Comparison of ENCODE assay signal across 9 mouse cellular contexts in genomic region chr2:35349184-35349583, GRCm38 (mm10). TPM values are rescaled to one million over a fixed set of nuclear protein-coding genes. Genes with fewer than 3 reads are reported as not detected.
A peak's percentile ranks its signal among the peaks of the same experiment; 100 is the strongest.
DNase-seq lines count a peak whose midpoint lies in the region; ATAC-seq lines count a peak whose summit lies in the region.
"Had no signal": no experiment of that assay in that cellular context is flagged by ENCODE, and none has a peak within 500 bp of the region (broad histone marks: within the 10 kb centered on the region; RNA-seq: fewer than 3 reads in every experiment).

No protein-coding gene starts in this region.

- no peak overlapping the region for H3K4me2 ChIP-seq in liver, embryonic 15.5 days

- H3K4me1 ChIP-seq in liver, embryonic 15.5 days (replicated peaks) = peaks cover 13% of the 10 kb centered on the region

- no peaks in the 10 kb centered on the region for H3K9me3 ChIP-seq in liver, embryonic 15.5 days (replicated peaks)

- H3K27ac ChIP-seq in liver, embryonic 15.5 days (replicated peaks) = no peak overlapping the region

- intact Hi-C loops in heart, postnatal 14 days (cut with DNase I) = loop anchor here (1.0 to 10.0 kb wide), 2 partner anchors 51 to 144 kb away; partner anchors contain the start of gene Rab14

- no peak overlapping the region for H3K9ac ChIP-seq in liver, embryonic 15.5 days

- peak; percentile 71 for DNase-seq in heart, adult 11 months
- no peak for DNase-seq in heart, postnatal 14 days
- DNase-seq in 3T3-L1 (ENCODE audit: low read depth, low spot score) (peak; percentile 72), ZHBTc4 (ENCODE audit: low read depth, low spot score) (peak; percentile 30)
- DNase-seq in c-Kit-positive CD71-positive TER-119-positive erythroid progenitor cells, embryonic 14.5 days (ENCODE audit: low spot score) = no peak
- DNase-seq in cerebellum, adult 9-11 months = no peak
- no peak for DNase-seq in gastrocnemius, postnatal 25 days

- 28% methylated on average over 5 of the region's 5 CpGs for WGBS in liver, embryonic 15.5 days (ENCODE audit: insufficient replicate concordance)

- H3K27me3 ChIP-seq in liver, embryonic 15.5 days = peaks cover 18% of the 10 kb centered on the region

- no peak overlapping the region for H3K4me3 ChIP-seq in liver, embryonic 15.5 days (replicated peaks)

- ATAC-seq in liver, embryonic 15.5 days (ENCODE audit: insufficient read depth) = 0 out of 2 replicates have a peak, but pooled peaks have one; percentile 54

- H3K36me3 ChIP-seq in liver, embryonic 15.5 days (replicated peaks) = no peaks in the 10 kb centered on the region

RNA-seq across cellular contexts. Expression of gene Stom, which starts 12.4 kb away (rescaled TPM):
- total RNA-seq in heart, postnatal 14 days (2021) = 10 to 100 TPM; 65.0 to 72.0 TPM
- polyA plus RNA-seq in liver, embryonic 15.5 days (2015; fragmentation: Nextera tagmentation; extraction: Ambion mirVana) = 169 and 191 TPM in 2 replicates
- 10 to 100 TPM; 11.8 to 25.2 TPM for total RNA-seq in gastrocnemius, postnatal 25 days (2021)

RNA-seq across cellular contexts. Expression of gene 4930568D16Rik, which starts 18.3 kb away (rescaled TPM):
- not detected for total RNA-seq in heart, postnatal 14 days (2021)
- not detected in 2 replicates for polyA plus RNA-seq in liver, embryonic 15.5 days (2015; fragmentation: Nextera tagmentation; extraction: Ambion mirVana)
- not detected for total RNA-seq in gastrocnemius, postnatal 25 days (2021)
- polyA plus RNA-seq: limb, embryonic 11.5 days had no signal

RNA-seq across cellular contexts. Expression of gene 4930402F06Rik, which starts 47.8 kb away (rescaled TPM):
- total RNA-seq in heart, postnatal 14 days (2021) = not detected
- not detected in 2 replicates for polyA plus RNA-seq in liver, embryonic 15.5 days (2015; fragmentation: Nextera tagmentation; extraction: Ambion mirVana)
- not detected for total RNA-seq in gastrocnemius, postnatal 25 days (2021)
- polyA plus RNA-seq: limb, embryonic 11.5 days had no signal

Comparison
In these comparisons a context has a peak if more than half of its experiments do, and no peak if none do; other contexts are left out.
1. DNase-seq: peak in heart, adult 11 months (single experiment), 3T3-L1 (single experiment) and ZHBTc4 (single experiment); none in heart, postnatal 14 days (0 of 2), c-Kit-positive CD71-positive TER-119-positive erythroid progenitor cells, embryonic 14.5 days (single experiment), cerebellum, adult 9-11 months (single experiment) and gastrocnemius, postnatal 25 days (single experiment).